Comparison of ENCODE assay signal across 11 mouse cellular contexts in the genomic region with DNA sequence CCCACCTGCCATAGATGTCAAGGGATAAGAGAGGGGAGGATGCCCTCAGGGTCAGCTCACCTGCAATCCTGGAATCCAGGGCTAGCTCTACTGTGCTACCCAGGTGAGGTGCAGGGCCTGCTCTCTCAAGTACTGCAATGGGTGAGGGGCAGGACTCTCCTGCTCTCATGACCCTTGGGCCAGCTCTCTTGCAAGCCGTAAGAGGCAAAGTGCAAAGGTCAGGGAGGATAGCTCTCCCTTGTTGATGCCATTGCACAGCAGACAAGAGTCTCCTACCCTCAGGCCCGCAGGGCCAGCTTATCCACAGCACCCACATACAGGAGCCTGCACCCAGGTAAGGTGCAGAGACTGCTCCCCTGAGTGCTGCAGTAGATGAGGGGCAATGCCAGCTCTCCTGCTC.
"Had no signal": no experiment of that assay in that cellular context is flagged by ENCODE, and none has a peak within 500 bp of the region (broad histone marks: within the 10 kb centered on the region; RNA-seq: fewer than 3 reads in every experiment).

No protein-coding gene starts in this region.

- ATAC-seq: hindbrain, embryonic 16.5 days; inflammation-experienced regulatory T-cells, adult 6 months; midbrain, embryonic 16.5 days had no signal

- H3K4me2 ChIP-seq: liver, embryonic 13.5 days; midbrain, embryonic 12.5 days had no signal

- H3K27ac ChIP-seq: left cerebral cortex, adult 2 months; limb, embryonic 10.5 days; liver, embryonic 13.5 days; midbrain, embryonic 12.5 days had no signal

- H3K9me3 ChIP-seq: limb, embryonic 10.5 days; liver, embryonic 13.5 days had no signal

- H3K4me3 ChIP-seq: left cerebral cortex, adult 2 months; limb, embryonic 10.5 days; liver, embryonic 13.5 days; midbrain, embryonic 12.5 days had no signal

- H3K27me3 ChIP-seq: liver, embryonic 13.5 days; midbrain, embryonic 12.5 days had no signal

- H3K36me3 ChIP-seq: limb, embryonic 10.5 days; liver, embryonic 13.5 days; midbrain, embryonic 12.5 days had no signal

- DNase-seq: liver, embryonic 13.5 days; lung, adult 18-20 months; right cerebral cortex, adult 18-20 months; right cerebral cortex, postnatal 25 days; thymus, postnatal 4 days had no signal

- H3K9ac ChIP-seq: liver, embryonic 13.5 days; midbrain, embryonic 12.5 days had no signal

- H3K4me1 ChIP-seq: liver, embryonic 13.5 days; midbrain, embryonic 12.5 days had no signal
